Mouse (Mus musculus): ENCODE measurements around the gene Ndel1.
A peak's percentile ranks its signal among the peaks of the same experiment; 100 is the strongest.
"Not testable (repeated sequence)": the region's sequence is repeated elsewhere in the genome, so short reads cannot be mapped to it uniquely, and the experiment has no call there.

Gene Ndel1

DNA sequence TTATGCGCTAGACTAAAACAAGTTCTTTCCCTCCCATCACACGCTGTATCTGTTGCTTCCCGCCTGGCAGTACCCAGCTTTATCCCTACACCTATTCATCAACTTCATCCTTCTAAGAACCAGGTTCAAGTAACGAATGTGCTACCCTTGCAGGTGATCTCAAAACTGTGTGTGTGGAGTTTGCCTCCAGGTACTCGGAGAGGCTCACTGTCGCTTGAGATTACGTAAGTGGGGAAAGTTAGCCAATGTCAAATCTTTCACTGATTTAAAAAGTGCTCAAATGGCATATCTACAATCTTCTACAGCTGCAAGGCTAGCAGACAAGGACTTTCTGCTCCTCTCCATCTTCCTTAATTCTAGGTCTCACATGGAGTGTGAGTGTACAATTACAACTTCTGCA lies 20.8 kb downstream of the Ndel1 start:
- no peak for DNase-seq (ENCODE audit: low spot score)

DNA sequence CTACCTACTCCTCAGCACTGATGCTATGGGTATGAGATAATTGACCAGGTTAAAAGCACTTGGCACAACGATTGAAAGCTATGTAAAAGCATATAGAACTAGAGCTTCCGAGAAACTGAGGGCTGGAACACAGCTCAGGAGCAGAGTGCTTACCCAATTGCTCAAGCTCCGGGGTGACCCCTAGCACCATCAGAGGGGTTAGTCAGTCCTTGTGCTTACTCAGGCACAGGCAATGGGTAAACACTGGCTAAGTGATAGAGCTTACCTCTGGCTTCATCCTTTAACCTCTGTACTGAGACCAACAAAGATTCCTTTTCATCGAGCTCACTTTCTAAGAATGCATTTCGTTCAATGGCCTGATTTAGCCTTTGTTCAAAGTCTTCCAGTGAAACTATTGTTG lies 32.1 kb downstream of the Ndel1 start:
- DNase-seq (ENCODE audit: low spot score): peak; percentile 67

DNA sequence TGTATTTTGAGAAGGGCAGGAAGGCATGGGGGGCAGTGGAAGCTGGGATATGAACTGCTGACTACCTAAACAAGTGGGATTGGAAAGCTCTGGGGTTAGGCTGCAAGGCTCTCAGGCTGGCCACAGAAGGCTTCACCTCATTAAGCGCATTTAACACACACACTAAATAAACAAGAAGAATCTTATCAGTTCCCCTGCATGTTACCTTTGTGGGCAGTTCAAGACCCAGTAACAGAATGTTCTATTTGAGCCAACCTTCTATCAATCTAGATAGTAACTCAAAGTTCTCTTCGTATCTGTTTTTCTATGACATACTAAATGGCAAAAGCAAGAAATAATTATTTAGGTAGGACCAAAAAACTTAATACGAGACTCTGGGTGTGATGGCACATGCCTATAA lies 36.6 kb downstream of the Ndel1 start:
- no peak for DNase-seq (ENCODE audit: low spot score)

DNA sequence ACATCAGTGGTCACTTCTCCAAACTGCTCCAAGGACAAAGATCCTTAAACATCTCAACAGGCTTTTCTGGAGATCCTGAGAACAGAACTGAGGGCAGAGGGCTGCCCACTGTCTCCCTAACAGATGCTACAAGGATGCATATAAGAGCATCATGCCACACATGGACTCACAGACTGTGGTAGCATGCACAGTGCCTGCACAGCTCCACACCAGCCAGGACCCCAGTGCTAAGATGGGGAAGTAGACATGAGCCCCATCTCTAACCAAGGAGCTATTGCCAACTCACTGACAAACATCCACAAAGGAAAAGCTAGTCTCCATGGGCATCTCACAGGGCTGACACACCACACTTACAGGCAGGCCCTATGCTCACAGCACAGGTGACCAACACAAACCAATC lies 38.1 kb downstream of the Ndel1 start:
- no peak for DNase-seq (ENCODE audit: low spot score)

DNA sequence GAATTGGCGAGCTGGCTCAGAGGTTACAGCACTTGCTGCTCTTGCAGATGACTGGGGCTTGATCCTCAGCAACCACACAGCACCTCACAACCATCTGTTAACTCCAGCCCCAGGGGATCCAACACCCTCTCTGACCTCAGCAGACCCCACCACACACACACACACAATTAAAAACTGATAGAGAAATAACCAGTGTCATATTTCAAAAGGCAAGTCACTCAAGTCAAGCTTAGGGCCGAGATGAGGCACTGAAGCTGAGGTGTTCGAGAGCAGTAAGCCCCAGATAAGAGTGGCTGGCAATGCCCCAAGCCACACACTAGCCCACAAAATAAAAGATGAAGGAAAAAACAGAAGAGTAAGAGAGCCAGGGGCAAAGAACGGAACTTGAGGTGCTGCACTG lies 38.9 kb downstream of the Ndel1 start:
- DNase-seq (ENCODE audit: low spot score): no peak

DNA sequence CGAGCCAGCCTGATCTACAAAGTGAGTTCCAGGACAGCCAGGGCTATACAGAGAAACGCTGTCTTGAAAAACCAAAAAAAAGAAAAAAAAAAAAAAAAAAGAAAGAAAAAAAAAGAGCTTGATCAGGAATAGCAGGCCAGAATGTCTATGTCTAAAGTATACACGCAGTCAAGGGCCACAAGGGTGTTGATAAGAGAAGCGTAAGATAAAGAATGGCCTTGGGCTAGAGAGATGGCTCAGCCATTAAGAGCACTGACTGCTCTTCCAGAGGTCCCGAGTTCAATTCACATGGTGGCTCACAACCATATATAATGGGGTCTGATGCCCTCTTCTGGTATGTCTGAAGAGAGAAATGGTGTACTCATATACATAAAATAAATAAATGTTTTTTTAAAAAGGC lies 40.1 kb downstream of the Ndel1 start:
- not testable (repeated sequence) for DNase-seq (ENCODE audit: low spot score)

DNA sequence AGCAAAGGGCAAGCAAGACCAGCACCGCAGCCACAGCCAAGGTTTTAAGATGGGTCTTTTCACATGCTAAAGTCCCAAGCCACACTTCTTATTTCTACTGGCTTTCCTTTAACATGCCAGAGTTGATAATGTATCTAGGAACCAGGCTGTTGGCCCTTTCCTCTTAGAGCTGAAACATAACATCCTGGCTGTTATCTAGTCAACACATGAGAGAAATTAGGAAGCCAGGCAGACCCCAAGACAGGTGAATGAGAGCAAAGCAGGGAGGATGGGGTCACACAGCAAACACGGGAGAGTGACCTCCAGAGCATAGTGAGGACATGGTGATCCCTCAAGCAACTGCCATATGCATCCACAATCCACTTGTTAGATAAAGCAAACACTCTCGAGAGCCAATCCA lies 44.9 kb downstream of the Ndel1 start:
- no peak for DNase-seq (ENCODE audit: low spot score)

DNA sequence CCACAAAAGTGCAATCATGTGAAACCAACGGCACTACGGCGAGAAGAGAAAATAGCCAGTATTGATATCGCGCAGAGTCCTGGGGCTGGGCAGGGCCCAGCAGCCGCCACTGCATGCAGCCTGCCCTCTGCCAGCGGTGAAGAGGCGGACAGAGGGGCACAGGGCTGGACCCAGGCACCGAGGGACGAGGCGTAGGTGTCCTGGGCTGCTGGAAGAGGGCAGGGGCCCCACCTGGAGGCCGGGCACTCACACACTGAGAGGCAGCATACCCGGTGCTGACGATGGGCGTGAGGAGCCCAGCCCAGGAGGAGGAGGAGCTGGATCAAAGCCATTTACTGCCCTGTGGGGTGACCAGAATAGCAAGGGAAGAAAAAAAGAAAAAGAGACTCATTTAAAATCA lies 49.3 kb downstream of the Ndel1 start:
- DNase-seq (ENCODE audit: low spot score): no peak

DNA sequence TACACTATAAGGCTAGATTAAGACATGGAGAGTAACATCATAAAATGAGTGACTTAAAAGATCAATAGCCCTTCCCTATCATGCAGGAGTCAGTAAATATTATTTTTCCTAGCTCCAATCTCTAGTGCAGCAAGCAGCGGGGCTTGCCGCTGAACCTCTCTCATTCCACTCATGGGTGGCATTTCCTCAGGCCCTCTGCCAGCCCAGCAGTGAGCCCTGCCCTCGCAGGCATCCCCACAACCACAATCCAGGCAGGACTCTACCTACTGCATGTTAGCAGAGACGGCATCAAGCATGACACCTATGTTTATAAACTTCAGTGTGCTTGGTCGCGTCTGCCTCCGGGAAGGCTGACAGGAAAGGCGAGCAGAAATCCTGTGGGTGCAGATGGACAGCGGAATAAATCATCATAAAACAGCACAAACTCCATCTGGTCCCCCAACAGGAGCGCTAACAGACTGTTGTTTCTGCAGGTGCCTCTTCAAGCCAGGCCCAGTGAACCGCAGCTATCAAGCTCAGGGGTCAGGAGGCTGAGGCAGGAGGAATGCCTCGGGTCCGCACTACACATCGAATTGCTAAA lies 52.3 kb downstream of the Ndel1 start:
- DNase-seq (ENCODE audit: low spot score): no peak

DNA sequence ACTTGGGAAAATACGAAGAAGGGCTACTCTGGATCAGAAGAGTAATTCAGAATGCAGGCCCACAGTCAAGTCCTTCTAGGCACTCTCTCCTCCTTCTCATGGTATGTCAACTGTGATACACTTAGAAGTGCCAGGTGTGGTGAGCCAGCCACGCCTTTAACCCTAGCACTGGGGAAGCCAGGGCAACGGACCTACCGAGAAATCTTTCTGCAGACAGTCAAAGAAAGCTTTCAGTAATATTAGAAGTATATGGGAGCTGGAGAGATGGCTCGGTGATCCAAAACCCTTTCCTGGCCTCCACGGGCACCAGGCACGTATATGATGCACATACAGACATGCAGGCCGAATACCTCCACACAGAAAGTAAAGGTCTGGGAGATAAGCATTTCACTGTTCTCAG lies 53.2 kb downstream of the Ndel1 start:
- DNase-seq (ENCODE audit: low spot score): no peak

DNA sequence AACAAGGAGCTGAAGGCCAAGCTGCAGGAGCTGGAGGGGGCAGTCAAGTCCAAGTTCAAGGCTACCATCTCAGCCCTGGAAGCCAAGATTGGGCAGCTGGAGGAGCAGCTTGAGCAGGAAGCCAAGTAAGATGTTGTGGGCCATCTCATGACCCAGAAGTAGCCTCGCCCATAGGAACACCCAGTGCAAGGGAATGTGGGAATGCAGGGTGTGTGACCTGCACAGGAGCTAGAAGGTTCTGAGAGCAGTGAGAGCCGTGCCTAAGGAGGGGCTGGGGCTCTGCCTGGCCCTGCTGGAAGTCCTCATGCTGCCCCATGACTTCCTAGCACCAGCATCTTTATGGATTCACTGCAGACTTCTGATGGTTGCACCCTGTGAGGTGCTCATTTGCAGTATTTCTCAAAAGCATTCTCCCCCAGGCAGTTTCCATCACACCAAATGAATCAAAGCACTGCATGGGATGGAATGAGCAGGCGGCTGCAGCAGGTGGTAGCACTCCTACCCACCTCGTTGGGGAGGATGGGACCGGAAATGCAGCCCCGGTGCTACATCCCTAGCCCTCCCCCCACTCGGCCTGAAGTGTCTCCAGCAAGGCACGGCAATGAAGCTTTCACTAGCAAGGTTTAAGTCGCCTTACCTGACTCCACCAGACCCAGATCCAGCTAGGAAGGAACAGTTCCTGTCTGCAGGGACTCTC lies 59.6 kb downstream of the Ndel1 start:
- DNase-seq (ENCODE audit: low spot score): no peak

DNA sequence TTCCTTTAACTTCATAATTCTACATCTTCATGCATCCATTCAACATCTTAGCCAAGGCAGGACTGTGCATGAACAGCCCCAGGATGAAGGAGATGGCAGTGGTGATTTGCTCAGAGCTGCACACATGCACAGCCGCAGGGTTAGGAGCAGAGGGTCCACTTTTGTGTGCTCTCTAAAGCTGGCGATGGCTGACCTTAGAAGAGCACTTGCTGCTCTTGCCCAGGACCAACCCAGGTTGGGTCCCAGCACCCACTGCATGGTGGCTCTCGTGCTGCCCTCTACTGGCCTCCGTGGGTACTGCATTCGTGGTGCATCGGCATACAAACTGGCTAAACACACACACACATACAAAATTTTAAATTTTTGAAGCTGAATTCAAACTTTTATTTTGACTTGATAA lies 63.9 kb downstream of the Ndel1 start:
- DNase-seq (ENCODE audit: low spot score): peak; percentile 53

DNA sequence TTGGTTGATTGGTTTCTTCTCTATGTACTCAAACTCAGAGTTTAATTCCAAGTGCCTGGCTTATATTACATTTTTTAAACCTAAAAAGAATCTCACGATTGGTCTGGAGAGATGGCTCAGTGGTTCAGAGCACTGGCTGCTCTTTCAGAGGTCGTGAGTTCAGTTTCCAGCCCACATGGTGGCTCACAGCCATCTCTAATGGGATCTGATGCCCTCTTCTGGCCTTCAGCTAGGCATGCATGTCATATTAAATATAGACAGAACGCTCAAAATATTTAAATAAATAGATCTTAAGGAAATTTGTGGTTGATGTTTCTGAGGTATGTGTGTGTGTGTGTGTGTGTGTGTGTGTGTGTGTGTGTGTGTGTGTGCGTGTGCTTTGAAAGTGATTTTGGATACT lies 66.5 kb downstream of the Ndel1 start:
- no peak for DNase-seq (ENCODE audit: low spot score)

DNA sequence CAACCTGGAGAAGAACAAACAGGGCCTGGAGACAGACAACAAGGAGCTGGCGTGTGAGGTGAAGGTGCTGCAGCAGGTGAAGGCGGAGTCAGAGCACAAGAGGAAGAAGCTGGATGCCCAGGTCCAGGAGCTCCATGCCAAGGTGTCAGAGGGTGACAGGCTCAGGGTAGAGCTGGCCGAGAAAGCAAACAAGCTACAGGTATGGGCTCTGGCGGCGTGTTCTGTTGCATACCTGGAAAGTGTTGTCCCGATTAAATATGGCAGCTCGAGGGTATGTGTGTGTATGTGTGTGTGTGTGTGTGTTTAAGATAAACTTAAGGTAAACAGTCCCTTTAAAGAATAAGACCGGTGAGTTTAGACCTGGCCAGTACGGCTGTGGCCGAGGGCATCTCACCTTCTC lies 73.4 kb downstream of the Ndel1 start:
- no peak for DNase-seq (ENCODE audit: low spot score)

DNA sequence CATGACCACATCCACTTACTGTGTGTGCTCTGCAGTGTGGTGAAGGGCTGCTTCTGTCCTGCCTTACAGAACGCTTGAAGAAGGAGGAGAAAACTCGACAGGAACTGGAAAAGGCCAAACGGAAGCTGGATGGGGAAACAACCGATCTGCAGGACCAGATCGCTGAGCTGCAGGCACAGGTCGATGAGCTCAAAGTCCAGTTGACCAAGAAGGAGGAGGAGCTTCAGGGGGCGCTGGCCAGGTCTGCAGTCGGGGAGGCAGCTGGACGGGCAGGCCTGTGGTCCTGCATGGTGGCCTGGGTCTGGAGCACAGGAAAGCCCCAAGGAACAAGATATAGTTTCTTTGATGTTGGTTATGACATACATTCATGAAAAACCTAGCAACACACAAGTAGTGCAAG lies 79.9 kb downstream of the Ndel1 start:
- peak; percentile 78 for DNase-seq (ENCODE audit: low spot score)

DNA sequence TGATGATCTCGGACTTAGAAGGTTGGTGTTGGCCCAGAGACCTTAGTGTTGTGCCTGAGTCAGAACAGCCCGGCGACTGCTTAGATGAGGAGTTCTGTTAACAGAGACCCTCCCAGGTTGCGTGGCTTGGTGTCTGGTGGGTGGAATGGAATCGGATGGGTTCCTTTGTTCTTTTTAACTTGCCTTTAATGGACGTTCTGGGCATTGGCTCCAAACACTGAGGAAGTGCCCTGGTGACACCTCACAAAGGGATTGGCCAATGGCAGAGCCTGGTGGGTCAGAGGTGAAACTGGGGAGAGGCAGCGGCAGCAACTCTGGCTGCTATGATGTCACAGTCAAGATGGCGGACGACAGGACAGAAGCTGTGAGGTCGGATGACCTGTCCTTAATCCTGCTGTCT lies 80.9 kb downstream of the Ndel1 start:
- DNase-seq (ENCODE audit: low spot score): no peak

DNA sequence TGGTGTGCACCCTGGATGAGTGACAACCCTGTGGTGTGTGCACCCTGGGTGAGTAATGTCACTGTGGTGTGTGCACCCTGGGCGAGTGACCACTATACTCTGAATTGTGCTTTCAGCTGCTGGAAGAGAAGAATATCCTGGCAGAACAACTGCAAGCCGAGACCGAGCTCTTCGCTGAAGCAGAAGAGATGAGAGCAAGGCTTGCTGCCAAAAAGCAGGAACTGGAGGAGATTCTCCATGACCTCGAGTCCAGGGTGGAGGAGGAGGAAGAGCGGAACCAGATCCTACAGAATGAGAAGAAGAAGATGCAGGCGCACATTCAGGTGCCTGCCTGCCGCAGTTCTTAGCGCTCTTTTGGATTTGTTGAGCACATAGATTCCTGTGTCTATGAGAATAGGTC lies 84.4 kb downstream of the Ndel1 start:
- no peak for DNase-seq (ENCODE audit: low spot score)

DNA sequence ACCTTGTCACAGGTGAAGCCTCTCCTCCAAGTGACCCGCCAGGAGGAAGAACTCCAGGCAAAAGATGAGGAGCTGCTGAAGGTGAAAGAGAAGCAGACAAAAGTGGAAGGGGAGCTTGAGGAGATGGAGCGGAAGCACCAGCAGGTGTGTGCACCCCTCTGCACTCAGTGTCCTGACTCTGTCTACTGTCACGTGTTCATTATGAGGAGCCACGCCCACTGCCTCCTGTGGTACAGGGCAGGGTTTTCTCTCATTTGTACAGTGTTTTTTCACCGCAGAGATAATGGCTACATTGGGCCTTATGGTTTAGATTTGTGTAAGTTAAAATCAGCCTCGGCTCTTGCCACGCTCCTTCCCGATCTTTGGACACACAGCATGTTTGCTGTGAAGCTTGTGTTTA lies 85.8 kb downstream of the Ndel1 start:
- peak; percentile 24 for DNase-seq (ENCODE audit: low spot score)

DNA sequence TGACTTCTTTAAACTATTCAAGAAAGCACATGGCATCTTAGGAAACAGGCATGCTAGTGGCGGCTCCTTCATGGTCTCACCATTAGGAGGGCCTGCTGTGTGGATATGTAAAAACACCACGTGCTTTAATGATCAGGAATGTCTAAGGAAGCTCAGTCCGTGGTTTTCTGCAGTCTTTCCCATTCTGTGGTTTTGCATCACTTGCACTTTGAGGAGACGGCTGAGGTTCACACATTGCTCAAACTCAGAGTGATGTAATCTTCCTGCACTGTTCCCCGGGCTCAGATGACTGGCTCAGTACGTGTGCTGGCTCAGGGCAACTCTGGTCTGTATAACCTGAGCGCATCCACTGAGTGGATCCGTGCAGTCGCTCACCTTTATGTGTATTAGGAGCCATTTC lies 89.3 kb downstream of the Ndel1 start:
- DNase-seq (ENCODE audit: low spot score): peak; percentile 29

DNA sequence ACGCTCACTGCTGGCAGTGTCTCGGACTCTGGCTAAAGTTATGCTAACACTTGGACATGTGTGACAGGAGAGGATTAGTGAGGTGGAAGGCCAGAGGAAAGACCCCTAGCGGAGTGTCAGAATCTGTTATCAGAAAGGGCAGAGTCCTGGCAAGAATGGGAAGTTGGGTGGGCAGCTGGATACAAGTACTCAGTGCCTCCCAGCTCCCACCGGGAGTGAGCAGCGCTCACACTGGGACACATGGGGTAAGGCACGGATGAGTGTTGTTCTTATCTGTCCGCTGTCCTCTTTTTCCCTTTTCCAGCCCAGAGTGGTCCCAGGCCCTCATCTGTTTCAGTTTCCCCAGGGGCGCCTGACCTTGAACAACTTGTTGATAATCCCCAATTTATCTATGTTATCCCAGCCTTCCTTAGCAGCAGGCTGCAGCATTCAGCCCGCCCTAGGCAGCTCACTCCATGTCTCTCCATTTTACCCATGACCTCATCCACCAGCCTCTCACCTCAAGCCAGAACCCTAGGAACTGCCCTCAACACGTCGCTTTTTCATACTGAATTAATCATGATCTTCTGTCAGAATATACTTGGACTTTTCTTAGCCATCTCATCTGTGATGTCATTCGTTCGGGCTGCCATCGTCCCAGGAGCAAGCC lies 91.1 kb downstream of the Ndel1 start:
- DNase-seq (ENCODE audit: low spot score): peak; percentile 16

DNA sequence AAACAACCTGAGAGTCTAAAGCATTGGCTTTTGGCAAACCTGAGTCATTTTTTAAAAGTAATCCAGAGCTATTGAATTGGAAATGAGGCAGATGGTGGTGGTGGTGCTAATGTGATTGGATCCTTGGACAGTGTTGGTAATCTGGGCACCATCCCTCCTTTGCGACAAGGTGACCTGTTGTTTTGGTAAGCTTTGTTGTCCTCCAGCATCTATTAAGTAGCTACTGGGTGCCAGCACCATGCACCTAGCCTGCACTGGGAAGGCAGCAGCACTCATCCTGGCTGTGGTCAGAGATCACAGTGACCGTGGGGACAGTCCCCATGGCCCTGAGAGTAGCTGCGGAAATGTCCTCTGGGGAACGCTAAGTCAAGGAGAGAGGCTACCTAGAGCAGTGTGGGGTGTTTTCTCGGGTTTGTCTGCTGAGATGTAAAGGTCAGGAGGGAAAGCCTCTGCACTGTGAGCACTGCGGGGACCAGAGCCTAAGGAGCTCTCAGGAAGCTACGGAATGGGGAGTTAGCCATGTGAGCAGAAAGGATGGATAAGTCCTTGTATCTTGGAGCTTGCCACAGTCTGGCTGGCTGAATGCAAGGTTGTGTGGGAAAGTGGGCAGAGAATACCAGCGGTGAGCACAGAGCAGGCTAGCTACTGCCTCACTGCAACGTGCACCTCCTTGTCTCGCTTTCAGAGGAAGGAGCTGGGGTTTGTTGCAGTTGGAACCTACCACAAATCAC lies 91.8 kb downstream of the Ndel1 start:
- DNase-seq (ENCODE audit: low spot score): no peak

DNA sequence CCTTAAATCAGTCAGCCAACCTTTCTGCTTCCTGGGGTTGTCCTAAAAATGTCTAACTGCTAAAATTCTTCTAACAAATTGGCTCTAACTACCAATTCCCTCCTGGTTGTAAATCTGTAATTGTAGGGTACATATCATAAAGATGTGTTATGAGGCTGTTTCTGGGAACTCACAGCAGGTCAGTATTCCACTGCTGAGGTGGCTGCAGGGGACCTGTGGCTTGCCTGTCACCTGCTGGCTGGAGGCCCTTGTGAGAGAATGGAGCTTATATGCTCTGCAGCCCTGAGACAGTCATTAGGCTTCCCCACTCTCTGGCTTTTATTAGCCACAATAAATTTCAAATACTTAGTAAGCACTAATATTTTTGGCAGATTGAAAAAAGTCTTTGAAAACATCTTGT lies 92.8 kb downstream of the Ndel1 start:
- no peak for DNase-seq (ENCODE audit: low spot score)

DNA sequence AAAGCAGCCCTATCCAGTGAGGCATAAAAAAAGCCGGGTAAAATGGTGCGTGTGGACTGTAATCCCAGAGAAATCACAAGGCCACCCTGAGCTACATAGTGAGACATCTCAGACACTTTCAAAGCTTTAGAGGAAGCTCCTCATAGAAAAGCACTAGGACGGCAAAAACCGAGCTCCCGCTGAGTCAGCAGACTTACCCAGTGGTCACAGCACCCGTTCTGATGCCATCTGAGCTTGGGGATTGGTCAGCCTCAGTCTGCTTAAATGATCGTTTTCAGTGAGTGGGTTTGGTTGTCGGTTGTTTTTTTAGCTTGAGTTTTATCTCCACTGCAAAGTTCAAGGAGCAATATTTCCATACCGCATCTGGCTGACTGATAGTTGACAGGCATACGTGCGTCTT lies 93.7 kb downstream of the Ndel1 start:
- no peak for DNase-seq (ENCODE audit: low spot score)

All from yolk sac, embryonic 10.5 days (tissue).